Mouse (Mus musculus) mouse embryonic stem cell (cell line): Measurements from ENCODE around the gene Vmn1r55.
"Not testable (repeated sequence)": the region's sequence is repeated elsewhere in the genome, so short reads cannot be mapped to it uniquely, and the experiment has no call there.

Experiments
- in situ Hi-C, 2 experiments: fragments of 300-500 bp; cut with MboI; formaldehyde crosslinking; loops; 1 replicate in 1 of 2; 3 replicates in 1 of 2; pipeline ENCODE4 v1.14.3; 2019 to 2020; ENCODE audit warnings: low sequenced_read_pairs in 2 of 2, low pct_unique_long_range_greater_than_20kb in 1 of 2, mixed read lengths in 1 of 2; ENCODE audit not compliant: unreplicated experiment in 1 of 2

The Vmn1r55 gene

GRCm38 (mm10) chr7:5085512-5085911 is 64.0 kb downstream of the Vmn1r55 start:
- in situ Hi-C loops: no loop called here

GRCm38 (mm10) chr7:5083325-5084105 is 66.0 kb downstream of the Vmn1r55 start:
- in situ Hi-C loops: no loop called here

- in situ Hi-C loops: no loop called here
Observed at GRCm38 (mm10) chr7:5081939-5082338, 67.5 kb downstream of the Vmn1r55 start.

- in situ Hi-C loops: no loop called here
Observed at GRCm38 (mm10) chr7:5081241-5081640, 68.2 kb downstream of the Vmn1r55 start.

GRCm38 (mm10) chr7:5080815-5081214 is 68.7 kb downstream of the Vmn1r55 start:
- in situ Hi-C loops: no loop called here

GRCm38 (mm10) chr7:5080010-5080751 is 69.3 kb downstream of the Vmn1r55 start, which contains the start of gene Epn1:
Epn1 (plus strand) TSS chr7:5080235.
- in situ Hi-C loops: no loop called here

- in situ Hi-C loops: not testable (repeated sequence)
Observed at GRCm38 (mm10) chr7:5079365-5080009, 70.0 kb downstream of the Vmn1r55 start.
